Mouse (Mus musculus) limb, embryonic 11.5 days (tissue): ENCODE data around the gene Pard3. TPM values are rescaled to one million over a fixed set of nuclear protein-coding genes. Genes with fewer than 3 reads are reported as not detected.

ENCODE experiments used
- ATAC-seq: fragments of 200-750 bp; cut with Nextera tagmentation; 2 replicates; pipeline ENCODE4 v1.8.0; 2017; ENCODE audit warnings: low read depth; ENCODE audit not compliant: insufficient number of reproducible peaks, low FRiP score, low TSS enrichment
- DNase-seq: peaks from one replicate; pipeline ENCODE4 v3.0.0-alpha.2; 2015; ENCODE audit warnings: low spot score
- H3K27ac ChIP-seq: fragments of 300-500 bp; sonication (generic); replicated peaks from 2 replicates; pipeline ENCODE4 v1.5.1; 2014; ENCODE audit warnings: low read depth, mild to moderate bottlenecking, low read length
- H3K27me3 ChIP-seq: fragments of 300-500 bp; sonication (generic); 2 replicates; pipeline ENCODE4 v1.6.1; 2014; ENCODE audit warnings: mild to moderate bottlenecking, low read length, mixed read lengths; ENCODE audit not compliant: control insufficient read depth, insufficient read depth
- H3K36me3 ChIP-seq: fragments of 300-500 bp; sonication (generic); 2 replicates; pipeline ENCODE4 v1.6.1; 2014; ENCODE audit warnings: mild to moderate bottlenecking, low read length, moderate library complexity, mixed read lengths; ENCODE audit not compliant: control insufficient read depth, insufficient read depth
- H3K4me1 ChIP-seq: fragments of 300-500 bp; sonication (generic); 2 replicates; pipeline ENCODE4 v1.6.1; 2014; ENCODE audit warnings: low read length, mixed read lengths; ENCODE audit not compliant: control insufficient read depth, insufficient read depth
- H3K4me2 ChIP-seq: fragments of 300-500 bp; sonication (generic); 2 replicates; pipeline ENCODE4 v1.6.1; 2014; ENCODE audit warnings: low read depth, mild to moderate bottlenecking, moderate library complexity; ENCODE audit not compliant: severe bottlenecking
- H3K4me3 ChIP-seq: fragments of 300-500 bp; sonication (generic); 2 replicates; pipeline ENCODE4 v1.5.1; 2014; ENCODE audit warnings: low read depth, low read length
- H3K9ac ChIP-seq: fragments of 300-500 bp; sonication (generic); 2 replicates; pipeline ENCODE4 v1.6.1; 2014; ENCODE audit warnings: mild to moderate bottlenecking, low read length
- H3K9me3 ChIP-seq: fragments of 300-500 bp; sonication (generic); 2 replicates; pipeline ENCODE4 v1.6.1; 2016; ENCODE audit warnings: low read length; ENCODE audit not compliant: control insufficient read depth
- WGBS: fragments of 180-500 bp; shearing (Covaris S2); extraction: QIAGEN DNeasy Blood & Tissue Kit; methylation state at CpG from one replicate; pipeline ENCODE4 v1.1.7; 2014; 5-methylcytosine and 5-hydroxymethylcytosine counted together
- polyA plus RNA-seq: library from polyadenylated mRNA; unstranded; fragments of >200 nt; fragmentation: Nextera tagmentation; extraction: Ambion mirVana; gene quantifications from 2 replicates; pipeline ENCODE4 v1.2.1, GENCODE M21; 2014

The Pard3 gene
- polyA plus RNA-seq, 1 experiment from 2014 or later = 38.8 TPM

GRCm38 (mm10) chr8:127262436-127262835 lies 198.7 kb downstream of the Pard3 start:
- no peak overlapping the region for H3K27ac ChIP-seq
- peaks cover 2% of the 10 kb centered on the region; the same call in 1 of the 2 replicates for H3K36me3 ChIP-seq
- no peak overlapping the region for H3K9ac ChIP-seq
- peaks cover 5% of the 10 kb centered on the region; the same call in 1 of the 2 replicates for H3K4me1 ChIP-seq
- WGBS = 61% methylated on average over 3 of the region's 3 CpGs
- H3K27me3 ChIP-seq = no peaks in the 10 kb centered on the region
- no peak overlapping the region for H3K4me3 ChIP-seq
- DNase-seq (no peak), ATAC-seq (no peak)
- no peaks in the 10 kb centered on the region for H3K9me3 ChIP-seq
- H3K4me2 ChIP-seq = no peak overlapping the region

- no peak overlapping the region for H3K9ac ChIP-seq
- no peak for ATAC-seq
- 84% methylated on average over 4 of the region's 4 CpGs for WGBS
- H3K27ac ChIP-seq = no peak overlapping the region
- no peak overlapping the region for H3K4me3 ChIP-seq
- peaks cover 2% of the 10 kb centered on the region; the same call in 1 of the 2 replicates for H3K36me3 ChIP-seq
- H3K4me1 ChIP-seq = peaks cover 5% of the 10 kb centered on the region; the same call in 1 of the 2 replicates
- no peaks in the 10 kb centered on the region for H3K9me3 ChIP-seq
- no peak for DNase-seq
- H3K4me2 ChIP-seq = no peak overlapping the region
- no peaks in the 10 kb centered on the region for H3K27me3 ChIP-seq
These were observed 199.2 kb downstream of the Pard3 start for GRCm38 (mm10) chr8:127262926-127263325.

GRCm38 (mm10) chr8:127263457-127263856 lies 199.8 kb downstream of the Pard3 start:
- H3K27me3 ChIP-seq = no peaks in the 10 kb centered on the region
- H3K4me1 ChIP-seq = peaks cover 5% of the 10 kb centered on the region; the same call in 1 of the 2 replicates
- WGBS = 71% methylated on average over 5 of the region's 5 CpGs
- no peak overlapping the region for H3K9ac ChIP-seq
- no peak for ATAC-seq
- no peaks in the 10 kb centered on the region for H3K9me3 ChIP-seq
- H3K27ac ChIP-seq = no peak overlapping the region
- no peak overlapping the region for H3K4me2 ChIP-seq
- H3K36me3 ChIP-seq = peaks cover 2% of the 10 kb centered on the region; the same call in 1 of the 2 replicates
- no peak for DNase-seq
- H3K4me3 ChIP-seq = no peak overlapping the region

- H3K9me3 ChIP-seq = no peaks in the 10 kb centered on the region
- no peaks in the 10 kb centered on the region for H3K27me3 ChIP-seq
- WGBS = 81% methylated on average over 8 of the region's 8 CpGs
- no peak overlapping the region for H3K27ac ChIP-seq
- peaks cover 2% of the 10 kb centered on the region; the same call in 1 of the 2 replicates for H3K36me3 ChIP-seq
- H3K4me1 ChIP-seq = peaks cover 5% of the 10 kb centered on the region; the same call in 1 of the 2 replicates
- ATAC-seq (no peak), DNase-seq (no peak)
- no peak overlapping the region for H3K9ac ChIP-seq
- H3K4me2 ChIP-seq = no peak overlapping the region
- H3K4me3 ChIP-seq = no peak overlapping the region
These were observed 201.2 kb downstream of the Pard3 start for GRCm38 (mm10) chr8:127264691-127265470.

GRCm38 (mm10) chr8:127266777-127267176 lies 203.1 kb downstream of the Pard3 start:
- H3K27me3 ChIP-seq = no peaks in the 10 kb centered on the region
- WGBS = 60% methylated on average over 5 of the region's 5 CpGs
- no peak for ATAC-seq

GRCm38 (mm10) chr8:127268239-127269024 lies 204.7 kb downstream of the Pard3 start:
- H3K9ac ChIP-seq = no peak overlapping the region
- ATAC-seq (no peak), DNase-seq (no peak)
- H3K4me3 ChIP-seq = no peak overlapping the region
- H3K27ac ChIP-seq = no peak overlapping the region
- H3K36me3 ChIP-seq = no peaks in the 10 kb centered on the region
- no peak overlapping the region for H3K4me2 ChIP-seq
- no peaks in the 10 kb centered on the region for H3K9me3 ChIP-seq
- H3K4me1 ChIP-seq = peaks cover 5% of the 10 kb centered on the region; the same call in 1 of the 2 replicates
- H3K27me3 ChIP-seq = no peaks in the 10 kb centered on the region
- WGBS = 76% methylated on average over 12 of the region's 12 CpGs

More at GRCm38 (mm10) chr8:127266777-127267176, 203.1 kb downstream of the Pard3 start:
- no peak overlapping the region for H3K9ac ChIP-seq
- H3K9me3 ChIP-seq = no peaks in the 10 kb centered on the region
- no peak overlapping the region for H3K27ac ChIP-seq
- no peaks in the 10 kb centered on the region for H3K36me3 ChIP-seq
- no peak for DNase-seq
- no peak overlapping the region for H3K4me3 ChIP-seq
- peaks cover 5% of the 10 kb centered on the region; the same call in 1 of the 2 replicates for H3K4me1 ChIP-seq
- no peak overlapping the region for H3K4me2 ChIP-seq

- 67% methylated on average over 2 of the region's 2 CpGs for WGBS
- ATAC-seq = no peak
- H3K27me3 ChIP-seq = no peaks in the 10 kb centered on the region
- no peak overlapping the region for H3K4me2 ChIP-seq
- DNase-seq = no peak
- H3K9ac ChIP-seq = no peak overlapping the region
- H3K9me3 ChIP-seq = no peaks in the 10 kb centered on the region
- no peak overlapping the region for H3K27ac ChIP-seq
- H3K36me3 ChIP-seq = no peaks in the 10 kb centered on the region
- H3K4me1 ChIP-seq = peaks cover 5% of the 10 kb centered on the region; the same call in 1 of the 2 replicates
- no peak overlapping the region for H3K4me3 ChIP-seq
These were observed 205.5 kb downstream of the Pard3 start for GRCm38 (mm10) chr8:127269082-127269747.

GRCm38 (mm10) chr8:127271186-127271585 lies 207.5 kb downstream of the Pard3 start:
- Histone ChIP-seq H3K27ac (no peak overlapping the region), H3K36me3 (no peaks in the 10 kb centered on the region), H3K9me3 (no peaks in the 10 kb centered on the region), H3K27me3 (no peaks in the 10 kb centered on the region), H3K4me1 (peaks cover 5% of the 10 kb centered on the region; the same call in 1 of the 2 replicates), H3K4me3 (no peak overlapping the region), H3K9ac (no peak overlapping the region), H3K4me2 (no peak overlapping the region)
- DNase-seq (no peak), ATAC-seq (no peak)
- WGBS = 93% methylated on average over 3 of the region's 3 CpGs
